Mouse (Mus musculus): Measurements from ENCODE around the gene Cryl1.

The Cryl1 gene

GRCm38 (mm10) chr14:57398065-57398757 is at the start of gene Cryl1:
Cryl1 (minus strand) TSS chr14:57398529.
- DNase-seq (ENCODE audit: low spot score in 2 of 2), result peak; percentile 95 to 97

GRCm38 (mm10) chr14:57430451-57430850 is 32.1 kb upstream of the Cryl1 start:
- DNase-seq (ENCODE audit: low spot score in 2 of 2), result no peak

GRCm38 (mm10) chr14:57424212-57424561 is 25.9 kb upstream of the Cryl1 start:
- DNase-seq (ENCODE audit: low spot score in 2 of 2), result no peak

- peak; percentile 75 to 89 for DNase-seq (ENCODE audit: low spot score in 2 of 2)
These were observed 25.3 kb upstream of the Cryl1 start, which contains the start of gene Ift88 for GRCm38 (mm10) chr14:57423432-57424211. Ift88 (plus strand) TSS chr14:57424062.

- no peak for DNase-seq (ENCODE audit: low spot score in 2 of 2)
These were observed 18.9 kb upstream of the Cryl1 start for GRCm38 (mm10) chr14:57417187-57417586.

- DNase-seq (ENCODE audit: low spot score in 2 of 2), result no peak
These were observed 13.8 kb upstream of the Cryl1 start for GRCm38 (mm10) chr14:57412166-57412565.

GRCm38 (mm10) chr14:57409106-57409505 is 10.8 kb upstream of the Cryl1 start:
- no peak for DNase-seq (ENCODE audit: low spot score in 2 of 2)

- DNase-seq (ENCODE audit: low spot score in 2 of 2), result no peak
These were observed 9.8 kb upstream of the Cryl1 start for GRCm38 (mm10) chr14:57408100-57408499.

- peak in 1 of 2 experiments; percentile 52 for DNase-seq (ENCODE audit: low spot score in 2 of 2)
These were observed 9.0 kb upstream of the Cryl1 start for GRCm38 (mm10) chr14:57407039-57407987.

- no peak for DNase-seq (ENCODE audit: low spot score in 2 of 2)
These were observed 4.5 kb upstream of the Cryl1 start for GRCm38 (mm10) chr14:57402815-57403214.

- no peak for DNase-seq (ENCODE audit: low spot score in 2 of 2)
These were observed 591 bp upstream of the Cryl1 start for GRCm38 (mm10) chr14:57398813-57399427.

- no peak for DNase-seq (ENCODE audit: low spot score in 2 of 2)
These were observed 1.1 kb downstream of the Cryl1 start for GRCm38 (mm10) chr14:57397221-57397620.

GRCm38 (mm10) chr14:57395470-57395869 is 2.9 kb downstream of the Cryl1 start:
- no peak for DNase-seq (ENCODE audit: low spot score in 2 of 2)

GRCm38 (mm10) chr14:57392278-57392677 is 6.1 kb downstream of the Cryl1 start:
- no peak for DNase-seq (ENCODE audit: low spot score in 2 of 2)

GRCm38 (mm10) chr14:57391621-57392020 is 6.7 kb downstream of the Cryl1 start:
- no peak for DNase-seq (ENCODE audit: low spot score in 2 of 2)

GRCm38 (mm10) chr14:57386758-57387561 is 11.4 kb downstream of the Cryl1 start:
- peak; percentile 16 to 25 for DNase-seq (ENCODE audit: low spot score in 2 of 2)

GRCm38 (mm10) chr14:57385667-57386066 is 12.7 kb downstream of the Cryl1 start:
- DNase-seq (ENCODE audit: low spot score in 2 of 2), result no peak

GRCm38 (mm10) chr14:57377531-57377930 is 20.8 kb downstream of the Cryl1 start:
- no peak for DNase-seq (ENCODE audit: low spot score in 2 of 2)

GRCm38 (mm10) chr14:57376956-57377355 is 21.4 kb downstream of the Cryl1 start:
- DNase-seq (ENCODE audit: low spot score in 2 of 2), result no peak

- DNase-seq (ENCODE audit: low spot score in 2 of 2), result no peak
These were observed 22.3 kb downstream of the Cryl1 start for GRCm38 (mm10) chr14:57376016-57376415.

- DNase-seq (ENCODE audit: low spot score in 2 of 2), result no peak
These were observed 23.1 kb downstream of the Cryl1 start for GRCm38 (mm10) chr14:57375205-57375604.

Data from spleen, postnatal 10 days (tissue).